In genomic region chr13:46858835-46859152, GRCm38 (mm10) we compare ENCODE assay signal across 26 mouse cellular contexts.
A peak's percentile ranks its signal among the peaks of the same experiment; 100 is the strongest.
DNase-seq lines count a peak whose midpoint lies in the region; ATAC-seq and TF ChIP-seq lines count a peak whose summit lies in the region.
"Had no signal": no experiment of that assay in that cellular context is flagged by ENCODE, and none has a peak within 500 bp of the region (broad histone marks: within the 10 kb centered on the region; RNA-seq: fewer than 3 reads in every experiment).

No protein-coding gene starts in this region.

- no peaks in the 10 kb centered on the region for H3K9me3 ChIP-seq in hindbrain, postnatal 0 days (ENCODE audit: low read length)
- no peaks in the 10 kb centered on the region; the same call in 1 of the 2 replicates for H3K9me3 ChIP-seq in hindbrain, embryonic 13.5 days
- H3K9me3 ChIP-seq: embryonic facial prominence, embryonic 12.5 days; heart, embryonic 13.5 days; hindbrain, embryonic 12.5 days; liver, embryonic 12.5 days; midbrain, embryonic 13.5 days; neural tube, embryonic 15.5 days had no signal

- no peak overlapping the region for H3K9ac ChIP-seq in hindbrain, postnatal 0 days (replicated peaks; ENCODE audit: low read length)
- no peak overlapping the region for H3K9ac ChIP-seq in hindbrain, embryonic 13.5 days
- H3K9ac ChIP-seq: embryonic facial prominence, embryonic 12.5 days; heart, embryonic 13.5 days; hindbrain, embryonic 12.5 days; liver, embryonic 12.5 days; liver, postnatal 0 days; midbrain, embryonic 13.5 days; neural tube, embryonic 15.5 days had no signal

- no peaks in the 10 kb centered on the region for H3K4me1 ChIP-seq in hindbrain, postnatal 0 days (ENCODE audit: insufficient read depth, low read length)
- peaks cover 14% of the 10 kb centered on the region; the same call in 1 of the 2 replicates for H3K4me1 ChIP-seq in hindbrain, embryonic 13.5 days (replicated peaks)
- H3K4me1 ChIP-seq: embryonic facial prominence, embryonic 12.5 days had no signal

- no peak for ATAC-seq in hindbrain, postnatal 0 days
- ATAC-seq in hindbrain, embryonic 13.5 days (ENCODE audit: low FRiP score) = no peak
- ATAC-seq: forebrain, embryonic 14.5 days; liver, embryonic 12.5 days; liver, postnatal 0 days; midbrain, embryonic 13.5 days had no signal

- no peaks in the 10 kb centered on the region for H3K27me3 ChIP-seq in hindbrain, postnatal 0 days (ENCODE audit: insufficient read depth, low read length)
- no peaks in the 10 kb centered on the region for H3K27me3 ChIP-seq in hindbrain, embryonic 13.5 days
- H3K27me3 ChIP-seq: embryonic facial prominence, embryonic 12.5 days; heart, embryonic 13.5 days; hindbrain, embryonic 12.5 days; liver, embryonic 12.5 days; midbrain, embryonic 13.5 days; neural tube, embryonic 15.5 days had no signal

- 64% methylated on average over 8 of the region's 8 CpGs for WGBS in hindbrain, postnatal 0 days
- WGBS in hindbrain, embryonic 13.5 days = 88% methylated on average over 8 of the region's 8 CpGs

- H3K4me2 ChIP-seq in hindbrain, postnatal 0 days (ENCODE audit: low read depth, low read length) = no peak overlapping the region
- H3K4me2 ChIP-seq in hindbrain, embryonic 13.5 days = no peak overlapping the region
- H3K4me2 ChIP-seq: embryonic facial prominence, embryonic 12.5 days; heart, embryonic 13.5 days; hindbrain, embryonic 12.5 days; liver, embryonic 12.5 days; midbrain, embryonic 13.5 days; neural tube, embryonic 15.5 days had no signal

- no peak overlapping the region for H3K4me3 ChIP-seq in hindbrain, postnatal 0 days (ENCODE audit: low read length)
- no peak overlapping the region for H3K4me3 ChIP-seq in hindbrain, embryonic 13.5 days
- H3K4me3 ChIP-seq: embryonic facial prominence, embryonic 12.5 days; heart, embryonic 13.5 days; hindbrain, embryonic 12.5 days; layer of hippocampus, adult 2 months; liver, embryonic 12.5 days; midbrain, embryonic 13.5 days; neural tube, embryonic 15.5 days had no signal

- TF ChIP-seq CTCF in hindbrain, postnatal 0 days (IDR thresholded peaks at IDR 0.05; ENCODE audit: low read depth) = no peak

- no peak overlapping the region for H3K27ac ChIP-seq in hindbrain, postnatal 0 days
- no peak overlapping the region for H3K27ac ChIP-seq in hindbrain, embryonic 13.5 days
- H3K27ac ChIP-seq: embryonic facial prominence, embryonic 12.5 days; heart, embryonic 13.5 days; hindbrain, embryonic 12.5 days; layer of hippocampus, adult 2 months; liver, embryonic 12.5 days; macrophage; midbrain, embryonic 13.5 days; neural tube, embryonic 15.5 days had no signal

- no peaks in the 10 kb centered on the region for H3K36me3 ChIP-seq in hindbrain, postnatal 0 days (ENCODE audit: insufficient read depth, low read length)
- H3K36me3 ChIP-seq in hindbrain, embryonic 13.5 days = no peaks in the 10 kb centered on the region; the same call in 1 of the 2 replicates
- H3K36me3 ChIP-seq: embryonic facial prominence, embryonic 12.5 days; hindbrain, embryonic 12.5 days; liver, embryonic 12.5 days; midbrain, embryonic 13.5 days; neural tube, embryonic 15.5 days had no signal

- peak; percentile 55 to 61 for DNase-seq in cerebellum, postnatal 14 days
- no peak for DNase-seq in cerebellum, adult 9-10 months
- peak; percentile 38 for DNase-seq in hindbrain, postnatal 0 days (ENCODE audit: low spot score)
- peak; percentile 64 for DNase-seq in Muller cell, postnatal 12 days (ENCODE audit: inconsistent ontology term)
- peak; percentile 57 for DNase-seq in brain, adult 2 months (ENCODE audit: low read depth, low spot score)
- DNase-seq in urinary bladder, adult 18-20 months (ENCODE audit: low spot score in 2 of 2) = no peak
- DNase-seq in ovary, postnatal 10 days (ENCODE audit: low spot score) = no peak
- DNase-seq: adrenal gland, adult 8-10 months; B cell, adult 2 months; embryo, embryonic 11 days; gastrocnemius, postnatal 25 days; heart, adult 11 months; kidney, adult 2 months; kidney, postnatal 36 days; liver, postnatal 0 days; right cerebral cortex, adult 18-20 months had no signal

Comparison
In these comparisons a context has a peak if more than half of its experiments do, and no peak if none do; other contexts are left out.
1. DNase-seq: peak in cerebellum, postnatal 14 days (2 of 2), hindbrain, postnatal 0 days (single experiment), Muller cell, postnatal 12 days (single experiment) and brain, adult 2 months (single experiment); none in cerebellum, adult 9-10 months (single experiment), urinary bladder, adult 18-20 months (0 of 2) and ovary, postnatal 10 days (single experiment).